Mouse (Mus musculus) gastrocnemius, postnatal 10 days (tissue): ENCODE data around the gene Gli3. TPM values are rescaled to one million over a fixed set of nuclear protein-coding genes. Genes with fewer than 3 reads are reported as not detected.

Experiments
- DNase-seq: peaks from one replicate; pipeline ENCODE4 v3.0.0; 2021; ENCODE audit warnings: mixed read lengths
- total RNA-seq, 2 experiments: library from RNA; stranded (reverse); gene quantifications; 2 replicates each; pipeline ENCODE4 v1.2.3; 2021

Gli3 gene
- total RNA-seq, 2 experiments from 2014 or later, result 7.7 to 9.6 TPM

DNA sequence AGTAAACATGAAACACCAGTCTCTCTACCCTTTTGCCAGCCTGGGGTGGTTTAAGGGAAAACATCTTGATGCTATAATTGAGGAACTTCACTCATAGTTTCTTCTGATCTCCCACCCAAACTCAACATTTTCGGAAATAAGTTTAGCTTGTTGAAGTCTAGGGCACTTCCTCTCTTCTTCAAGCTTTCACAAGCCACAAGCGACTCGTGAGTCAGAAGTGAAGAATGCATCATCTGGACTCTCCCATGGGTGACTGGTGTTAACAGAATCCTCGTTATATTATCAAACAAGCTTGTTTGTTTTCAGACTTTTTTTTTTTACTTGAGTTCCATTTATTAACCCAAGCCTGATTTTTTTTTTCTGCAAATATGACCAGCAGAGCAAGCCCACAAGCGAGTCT lies 197.5 kb downstream of the Gli3 start:
- no peak for DNase-seq

DNA sequence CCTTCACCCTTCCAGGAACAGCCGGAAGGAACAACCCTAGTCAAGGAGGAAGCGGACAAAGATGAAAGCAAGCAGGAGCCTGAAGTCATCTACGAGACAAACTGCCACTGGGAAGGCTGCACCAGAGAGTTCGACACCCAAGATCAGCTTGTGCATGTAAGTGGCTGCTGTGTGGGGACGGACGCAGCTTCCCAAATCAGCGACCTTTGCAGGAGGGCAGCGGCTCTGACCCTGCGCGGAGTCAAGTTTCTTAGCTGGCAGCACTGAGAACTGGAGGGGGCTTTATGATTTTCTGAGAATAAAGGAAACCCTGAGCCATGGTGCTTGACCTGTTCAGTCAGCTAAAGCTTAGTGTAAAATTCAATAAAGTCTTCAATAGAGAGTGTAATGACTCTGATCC lies 199.3 kb downstream of the Gli3 start:
- no peak for DNase-seq

DNA sequence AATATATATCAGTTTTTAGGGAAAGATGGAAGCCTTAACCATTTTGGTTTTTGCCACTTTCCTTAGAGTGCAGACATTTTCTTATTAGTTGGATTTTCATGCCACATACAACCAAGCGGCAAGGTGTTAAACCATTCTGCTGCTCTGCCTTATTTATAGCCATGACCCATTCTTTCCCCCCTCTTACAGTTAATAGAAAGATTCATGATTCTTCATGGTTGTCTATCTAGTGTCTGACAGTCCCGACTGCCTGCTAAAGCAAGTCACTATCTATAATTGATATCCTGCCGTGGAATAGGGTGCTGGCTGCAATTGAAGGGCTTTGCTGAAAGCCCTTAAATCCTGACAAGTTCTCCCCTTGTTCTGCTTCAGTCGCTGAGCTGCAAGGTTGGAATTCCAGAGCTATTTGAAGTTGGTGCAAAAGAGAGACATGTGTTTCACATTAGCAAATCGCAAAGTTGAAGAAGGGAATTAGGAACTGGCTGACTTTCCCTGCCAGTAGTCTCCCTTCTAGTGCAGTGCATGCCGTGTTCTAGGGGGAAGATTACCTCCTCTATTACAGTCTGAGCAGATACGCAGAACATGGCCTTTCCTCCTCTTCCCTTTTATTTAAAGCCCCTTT lies 201.7 kb downstream of the Gli3 start:
- no peak for DNase-seq

DNA sequence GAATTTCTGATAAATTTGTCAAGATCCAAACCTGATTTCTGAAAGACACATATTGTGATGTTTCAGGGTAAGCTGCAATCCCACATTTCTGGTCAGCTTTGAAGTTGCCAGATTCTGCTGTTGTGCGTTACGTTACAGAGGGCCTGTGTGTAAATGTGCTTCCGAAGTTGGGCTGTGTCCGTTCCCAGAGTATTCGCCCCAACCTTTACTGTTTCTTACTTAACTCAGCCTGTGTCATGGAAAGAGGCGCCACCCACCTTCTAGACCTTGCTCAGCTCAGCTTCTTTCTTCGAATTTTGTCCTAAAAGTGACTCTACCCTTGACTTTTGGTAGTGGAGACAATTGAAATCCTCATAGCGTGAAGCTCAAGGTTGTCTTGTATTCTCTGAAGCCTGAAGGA lies 202.5 kb downstream of the Gli3 start:
- no peak for DNase-seq

DNA sequence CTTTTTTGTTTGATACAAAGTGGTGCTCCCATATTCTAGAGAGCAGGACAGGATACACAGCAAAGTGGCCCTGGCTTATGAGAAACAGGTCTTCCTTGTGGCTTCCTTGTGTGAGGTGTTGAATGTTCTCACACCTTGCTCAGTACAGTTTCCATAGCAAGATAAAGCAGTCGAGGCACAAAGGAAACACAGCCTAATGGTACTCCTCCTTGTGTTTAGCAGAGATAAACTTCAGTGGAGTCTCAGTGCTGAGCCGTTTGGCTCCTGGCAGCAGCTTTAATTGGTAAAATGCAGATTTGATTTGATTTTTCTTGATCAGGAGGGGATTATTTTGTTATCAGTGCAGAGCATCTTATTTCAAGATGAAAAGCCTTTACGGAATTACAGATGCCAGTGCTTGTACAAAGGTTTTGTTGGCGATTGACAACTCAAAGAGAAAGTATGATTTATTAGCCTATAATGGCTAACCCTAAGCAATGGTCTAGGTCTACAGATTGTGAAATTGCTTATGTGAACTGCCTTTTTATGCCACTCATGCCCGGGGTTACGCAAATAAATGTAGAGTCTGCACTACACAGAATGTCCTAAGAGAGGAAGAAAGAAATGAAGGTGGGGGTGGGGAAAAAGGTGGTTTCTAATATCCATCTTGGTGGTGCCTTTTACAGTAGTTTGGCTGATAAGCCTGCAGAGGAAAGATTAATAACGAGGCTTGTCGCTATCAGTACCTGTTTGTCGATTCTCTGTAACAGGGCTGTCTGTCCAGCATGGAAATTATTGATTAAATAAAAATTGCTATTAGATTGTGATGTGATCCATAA lies 207.3 kb downstream of the Gli3 start:
- no peak for DNase-seq

DNA sequence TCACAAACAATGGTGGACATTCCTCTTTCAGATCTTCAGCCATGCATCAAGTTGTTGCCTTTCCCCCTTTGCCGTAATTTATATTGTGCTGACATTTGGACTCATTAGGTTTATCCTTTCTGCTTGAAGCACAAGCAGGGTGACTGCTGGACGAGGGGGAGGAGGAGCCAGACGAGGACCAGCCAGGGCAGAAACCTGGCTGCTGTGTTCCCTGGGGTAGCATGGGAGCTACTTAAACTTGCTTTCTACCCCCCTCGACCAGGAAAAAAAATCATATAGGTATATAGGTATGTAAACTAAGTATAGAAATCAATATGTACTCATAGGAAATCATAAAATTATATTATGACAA lies 207.9 kb downstream of the Gli3 start:
- DNase-seq, result no peak

DNA sequence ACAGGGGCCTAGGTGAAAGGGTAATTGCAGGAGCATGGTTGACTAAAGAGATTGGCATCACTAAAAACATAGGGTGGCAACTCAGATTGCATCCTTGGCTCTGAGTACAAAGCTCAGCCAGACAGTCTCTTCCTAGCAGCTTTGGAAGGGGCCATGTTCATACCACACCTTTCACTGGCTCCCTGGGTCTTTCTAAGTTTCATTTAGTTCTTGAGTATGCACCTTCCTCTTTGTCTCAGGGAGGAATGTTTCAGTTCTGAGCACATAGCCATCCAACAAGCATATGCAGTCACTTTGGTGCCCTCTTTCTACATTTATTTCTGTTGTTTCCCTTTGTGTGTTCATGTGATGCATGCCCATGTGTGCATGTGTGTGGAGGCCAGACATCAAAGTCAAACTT lies 212.4 kb downstream of the Gli3 start:
- DNase-seq, result no peak

DNA sequence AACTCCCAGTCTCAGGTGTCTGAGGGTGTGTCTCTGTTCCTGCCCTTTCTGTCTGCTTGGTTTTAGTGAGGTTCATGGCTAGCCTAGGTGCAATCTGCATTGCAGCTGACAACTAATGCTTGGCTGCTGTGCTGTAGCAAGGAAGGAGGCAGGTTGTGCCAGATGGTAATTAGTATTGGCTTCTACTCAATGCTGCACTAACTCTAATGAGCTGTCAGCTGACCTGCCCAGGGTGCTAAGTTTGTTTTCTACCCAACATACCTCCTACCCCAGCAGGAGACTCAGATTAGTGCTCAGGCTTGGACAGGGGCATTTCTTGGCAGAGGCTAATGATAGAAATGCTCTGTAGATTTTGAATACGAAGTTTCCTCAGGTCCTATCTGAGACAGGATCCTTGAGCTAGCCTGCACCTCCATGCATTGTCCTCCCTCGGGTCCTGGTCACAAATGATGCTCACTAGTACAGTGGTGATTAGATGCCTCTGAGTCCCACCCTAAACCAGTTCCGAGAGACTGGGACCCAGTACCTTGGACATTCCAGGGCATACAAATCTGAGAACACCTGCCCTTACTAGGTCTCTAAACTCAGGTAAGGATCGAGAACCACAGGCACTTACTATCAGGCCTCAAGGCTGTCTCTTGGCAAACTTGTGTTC lies 214.2 kb downstream of the Gli3 start:
- no peak for DNase-seq

DNA sequence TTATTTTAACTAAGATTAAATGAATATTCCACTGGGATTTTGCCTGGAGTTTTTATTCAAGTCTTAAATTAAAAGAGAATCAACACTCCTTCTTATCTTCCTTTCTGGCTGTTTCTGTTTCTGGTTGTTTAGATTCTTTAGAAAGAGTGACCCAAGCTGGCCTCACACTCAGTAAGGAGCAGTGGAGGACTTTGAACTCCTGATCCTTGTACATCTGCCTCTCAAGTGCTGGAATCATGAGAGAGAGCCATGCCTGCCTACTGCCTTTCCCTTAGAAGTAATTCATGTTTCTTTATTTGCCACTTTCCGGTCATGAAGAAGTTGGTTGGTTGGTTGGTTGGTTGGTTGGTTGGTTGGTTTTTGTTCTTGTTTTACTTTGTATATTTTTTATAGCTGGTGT lies 218.5 kb downstream of the Gli3 start:
- DNase-seq, result no peak

DNA sequence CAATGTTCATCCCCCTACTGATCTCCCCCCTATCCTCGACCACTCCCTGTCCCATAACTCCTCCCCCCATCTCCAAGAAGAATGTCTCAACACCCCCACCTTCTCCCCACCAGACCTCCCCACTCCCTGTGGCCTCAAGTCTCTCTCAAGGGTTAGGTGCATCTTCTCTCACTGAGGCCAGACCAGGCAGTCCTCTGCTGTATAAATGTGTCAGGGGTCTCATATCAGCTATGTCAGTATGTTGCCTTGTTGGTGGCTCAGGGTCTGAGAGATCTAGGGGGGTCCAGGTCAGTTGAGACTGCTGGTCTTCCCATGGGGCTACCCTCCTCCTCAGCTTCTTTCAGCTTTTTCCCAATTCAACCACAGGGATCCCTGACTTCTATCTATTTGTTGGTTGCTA lies 220.0 kb downstream of the Gli3 start:
- DNase-seq, result no peak

DNA sequence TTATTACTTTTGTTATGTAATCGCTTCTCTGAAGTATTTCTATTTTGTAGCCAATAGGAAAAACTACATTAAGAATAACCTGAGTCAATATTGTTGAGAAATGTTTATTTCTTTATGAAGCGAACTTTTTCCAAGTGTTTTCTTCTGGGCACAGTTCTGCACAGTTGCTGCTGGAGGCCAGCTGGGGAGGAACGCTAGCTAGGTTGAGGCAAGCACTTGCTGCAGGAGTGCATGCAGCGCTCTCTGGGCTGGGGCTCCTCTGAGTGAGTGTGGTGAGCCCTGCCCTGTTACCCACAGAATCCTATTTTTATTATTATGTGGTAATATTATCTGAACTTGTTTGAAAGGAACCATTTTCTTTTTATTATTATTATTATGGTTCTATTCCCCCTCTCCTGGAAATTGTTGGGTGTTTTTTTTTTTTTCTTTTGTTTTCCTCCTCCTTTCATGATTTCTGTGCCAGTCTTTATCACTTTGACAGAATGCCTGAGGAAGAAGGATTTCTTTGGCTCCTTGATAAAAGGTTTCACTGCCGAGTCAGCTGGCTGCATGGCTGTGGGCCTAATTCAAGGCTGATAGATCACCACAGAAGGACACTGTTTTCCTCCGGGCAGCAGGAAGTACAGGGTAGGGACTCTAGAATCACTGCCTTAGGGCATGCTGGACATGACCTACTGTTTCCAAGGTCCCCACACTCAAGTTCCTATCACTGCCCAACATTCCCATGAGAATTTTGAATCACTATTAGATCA lies 225.2 kb downstream of the Gli3 start:
- no peak for DNase-seq

DNA sequence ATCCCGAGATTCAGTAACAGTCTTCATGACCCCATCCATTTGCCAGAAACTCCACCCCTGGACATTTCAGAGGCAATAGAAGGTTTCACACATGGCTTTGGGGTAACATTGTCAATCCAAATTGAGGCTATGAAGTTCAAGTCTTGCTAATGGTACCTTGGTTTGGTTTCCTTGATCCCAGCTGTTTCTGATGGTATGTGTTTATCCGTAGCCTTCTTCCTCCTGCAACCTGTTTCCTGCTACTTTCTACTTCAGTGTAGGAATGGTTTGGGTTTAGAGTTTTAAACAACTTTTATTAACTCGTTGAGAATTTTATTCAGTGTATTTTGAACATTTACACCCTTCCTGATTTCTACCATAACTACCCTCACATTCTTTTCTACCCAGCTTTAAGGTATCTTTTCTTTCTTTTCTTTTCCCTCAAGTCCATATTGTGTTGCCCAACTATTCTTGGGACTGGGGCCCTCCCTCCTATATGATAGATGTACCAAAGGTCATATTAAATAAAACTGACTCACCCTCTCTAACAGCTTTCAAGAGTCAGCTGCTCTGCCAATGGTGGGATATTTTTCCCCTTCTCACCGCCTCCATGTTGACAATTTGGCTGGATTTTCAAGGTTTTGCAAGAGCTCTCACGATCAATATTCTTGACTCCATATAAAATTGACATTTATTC lies 225.9 kb downstream of the Gli3 start:
- DNase-seq, result no peak

DNA sequence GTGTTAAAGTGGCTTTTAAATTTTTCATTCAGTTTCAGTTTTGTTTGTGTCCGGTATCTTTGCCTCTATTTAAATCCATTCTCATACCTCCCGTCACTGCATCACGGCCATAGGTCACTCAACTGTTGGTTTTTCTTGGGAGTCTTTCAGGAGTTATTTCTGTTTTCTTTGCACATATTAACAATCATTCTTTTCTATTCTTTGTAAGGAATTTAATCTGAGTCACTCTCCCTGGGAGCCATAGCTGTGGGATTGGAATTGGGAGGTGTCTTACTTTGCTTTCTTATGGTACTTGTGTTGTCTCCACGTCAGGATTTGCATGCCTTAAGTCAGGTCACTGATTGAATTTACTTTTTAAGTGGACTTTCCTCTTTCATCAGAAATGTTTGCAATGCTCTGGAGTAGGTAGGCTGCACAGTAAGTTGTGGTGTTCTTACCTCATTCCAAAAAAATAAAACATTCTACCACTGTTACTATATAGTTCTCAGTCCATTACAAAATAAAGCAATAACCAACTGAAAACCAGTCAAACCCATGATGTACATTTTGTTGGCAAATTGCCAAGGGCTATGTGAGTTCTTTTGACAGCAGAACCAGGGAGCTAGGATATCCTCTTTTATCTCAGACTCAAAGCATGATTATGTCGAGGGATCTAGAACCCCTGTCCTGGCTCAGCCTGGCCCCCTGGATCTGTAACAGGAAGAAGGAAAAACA lies 228.9 kb downstream of the Gli3 start:
- no peak for DNase-seq

DNA sequence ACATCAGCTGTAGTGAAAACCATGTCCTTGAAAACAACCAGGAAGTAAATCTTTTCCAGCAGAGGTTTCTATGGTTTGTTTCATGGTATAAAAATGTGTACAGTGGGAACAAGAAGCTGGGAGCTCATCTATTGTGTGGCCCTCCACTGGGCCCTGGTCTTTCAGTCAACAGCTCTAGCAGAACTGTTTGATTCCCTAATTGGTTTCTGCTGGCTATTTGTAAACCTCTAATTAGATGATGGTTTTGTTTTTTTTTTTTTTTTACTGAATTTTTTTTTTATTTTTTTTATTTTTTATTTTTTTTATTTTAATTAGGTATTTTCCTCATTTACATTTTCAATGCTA lies 229.4 kb downstream of the Gli3 start:
- DNase-seq, result no peak

DNA sequence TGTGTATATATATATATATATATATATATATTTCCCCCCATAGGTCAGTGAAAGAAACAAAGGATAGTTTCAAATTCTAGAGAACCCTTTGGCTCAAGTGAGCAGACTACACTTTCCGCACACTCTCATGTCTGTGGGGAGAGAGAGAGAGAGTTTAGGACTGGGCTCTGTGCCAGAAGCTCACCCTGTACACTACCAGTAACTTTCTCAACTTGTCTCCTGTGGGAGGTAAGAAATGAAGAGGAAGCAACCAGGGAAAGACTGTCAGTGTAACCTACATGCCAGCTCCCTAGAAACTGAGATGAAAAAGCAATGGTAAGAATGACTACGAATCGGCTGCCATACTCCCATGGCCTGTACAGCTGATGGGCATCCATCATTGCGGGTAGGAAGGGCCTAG lies 235.2 kb downstream of the Gli3 start:
- no peak for DNase-seq

DNA sequence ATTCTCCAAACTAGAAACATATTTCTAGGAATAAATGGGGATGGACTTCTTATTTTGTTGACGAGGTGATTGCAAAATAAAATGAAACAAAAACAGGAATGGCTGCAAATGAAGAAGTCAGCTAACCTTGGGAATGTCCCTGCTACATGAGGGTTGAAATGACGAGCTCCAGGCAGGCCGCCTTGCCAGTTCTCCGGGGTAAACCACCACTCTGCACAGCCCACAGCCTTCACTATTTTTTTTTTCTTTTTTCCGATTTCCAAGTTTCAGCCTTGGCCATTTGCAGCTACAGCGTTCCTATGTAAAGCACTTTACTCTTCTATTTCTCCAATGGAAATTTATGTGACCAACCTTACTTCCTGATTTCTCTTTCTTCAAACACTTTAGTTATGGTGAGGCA lies 236.1 kb downstream of the Gli3 start:
- DNase-seq, result no peak

DNA sequence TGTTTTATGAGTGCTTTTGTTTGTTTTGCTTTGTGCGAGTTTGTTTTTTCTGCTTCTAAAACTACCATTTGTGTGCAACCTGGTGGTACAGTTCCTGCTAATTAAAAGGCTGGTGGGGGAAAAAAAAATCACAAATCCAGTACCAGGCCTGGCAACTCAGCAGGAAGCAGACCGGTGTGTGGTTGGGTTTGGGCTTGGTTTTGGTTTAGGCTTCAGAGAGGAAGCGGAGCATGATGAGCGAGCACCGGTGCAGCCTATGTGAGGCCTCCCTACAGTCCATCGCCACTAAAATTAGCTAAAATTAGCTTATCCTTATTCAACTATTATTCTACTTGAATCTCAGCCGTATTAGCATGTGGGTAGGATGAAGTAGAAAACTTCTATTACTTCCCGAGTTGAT lies 241.6 kb downstream of the Gli3 start:
- no peak for DNase-seq

DNA sequence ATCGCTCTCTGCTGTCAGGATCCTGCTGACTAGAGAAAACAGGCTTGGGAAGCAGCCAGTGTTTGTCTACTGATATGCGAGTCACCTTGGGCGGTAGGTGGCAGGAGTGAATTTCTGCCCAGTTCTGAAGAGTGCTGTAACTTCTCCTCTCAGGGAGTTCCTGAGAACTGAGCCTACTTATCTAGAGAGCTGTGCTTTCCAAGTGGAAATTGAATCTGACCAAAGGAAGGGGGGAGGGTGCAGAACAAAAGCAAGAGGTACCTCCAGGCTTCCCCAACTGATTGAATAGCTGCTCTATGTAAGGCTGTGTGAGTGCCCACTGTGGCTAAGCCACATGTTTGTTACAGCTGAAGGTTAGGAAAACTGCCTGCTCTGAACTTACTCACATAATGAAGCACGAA lies 244.4 kb downstream of the Gli3 start:
- no peak for DNase-seq

DNA sequence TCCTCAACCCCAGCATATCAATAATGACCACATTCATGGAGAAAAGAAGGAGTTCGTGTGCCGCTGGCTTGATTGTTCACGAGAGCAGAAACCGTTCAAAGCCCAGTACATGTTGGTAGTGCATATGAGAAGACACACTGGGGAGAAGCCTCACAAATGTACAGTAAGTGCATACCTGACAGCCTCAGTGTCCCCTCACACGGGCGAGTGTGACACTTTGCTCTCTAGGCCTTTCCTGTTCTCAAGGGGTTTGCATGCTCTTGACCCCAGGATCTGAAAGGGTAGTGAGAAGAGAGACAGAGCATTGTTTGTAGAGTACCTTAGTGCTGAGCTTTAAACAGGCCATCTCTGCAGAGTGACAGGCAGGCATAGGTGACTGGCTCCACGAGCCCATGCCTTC lies 250.5 kb downstream of the Gli3 start:
- DNase-seq, result no peak

DNA sequence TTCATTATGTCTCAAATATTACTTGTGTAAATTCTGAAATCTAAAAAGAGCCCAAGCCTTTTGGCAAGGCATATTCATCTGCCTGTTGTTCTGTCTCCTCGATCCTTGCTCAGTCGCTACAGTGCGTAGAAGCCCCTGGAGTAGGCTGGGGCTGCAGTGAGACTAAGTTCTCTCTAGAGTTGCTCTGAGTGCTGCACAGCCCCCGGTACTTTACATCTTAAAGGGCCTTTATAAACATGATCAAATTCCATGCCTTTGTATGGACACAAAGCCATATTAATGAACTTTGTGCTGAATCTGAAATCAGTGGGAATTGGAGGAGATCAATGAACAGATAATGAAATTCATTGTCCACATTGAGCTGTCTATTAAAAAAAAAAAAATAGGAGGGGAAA lies 251.3 kb downstream of the Gli3 start:
- no peak for DNase-seq

DNA sequence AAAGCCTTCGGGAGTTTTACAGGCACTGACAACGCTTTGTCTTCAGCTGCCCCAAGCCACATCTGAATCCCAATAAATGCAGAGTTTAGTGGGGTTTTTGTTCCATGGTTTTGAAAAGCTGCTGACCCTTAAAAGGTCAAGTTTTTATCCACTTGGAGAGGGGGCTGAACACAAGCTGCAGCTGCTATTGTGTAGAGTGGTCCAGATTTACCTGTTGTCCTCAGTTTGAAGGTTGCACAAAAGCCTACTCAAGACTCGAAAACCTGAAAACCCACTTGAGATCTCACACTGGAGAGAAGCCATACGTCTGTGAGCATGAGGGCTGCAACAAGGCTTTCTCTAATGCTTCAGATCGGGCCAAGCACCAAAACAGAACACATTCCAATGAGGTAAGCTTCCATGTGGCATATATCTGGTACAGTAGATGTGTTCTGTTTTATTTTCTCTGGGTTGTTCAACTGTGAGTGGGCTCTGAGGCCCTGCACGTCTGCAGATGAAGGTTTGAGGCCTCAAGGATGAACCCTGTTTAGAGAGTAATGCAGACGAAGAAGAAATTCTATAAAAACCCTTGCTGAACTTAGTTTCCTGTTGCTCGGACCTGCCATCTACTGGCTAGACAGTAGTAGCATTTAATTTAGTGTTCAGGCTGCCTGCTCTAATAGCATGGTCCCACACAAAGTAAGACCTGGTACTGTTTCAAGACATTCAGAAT lies 251.8 kb downstream of the Gli3 start:
- peak; percentile 23 for DNase-seq
